Mouse (Mus musculus) heart, embryonic 16.5 days (tissue): ENCODE results near the gene Rhno1. TPM values are rescaled to one million over a fixed set of nuclear protein-coding genes. Genes with fewer than 3 reads are reported as not detected.

Experiments used
- ATAC-seq: fragments of 200-750 bp; cut with Nextera tagmentation; replicated peaks from 2 replicates; pipeline ENCODE4 v1.8.0; 2017; ENCODE audit warnings: moderate number of reproducible peaks; ENCODE audit not compliant: insufficient read depth, low FRiP score; ENCODE audit errors: extremely low read depth
- H3K27ac ChIP-seq: fragments of 300-500 bp; sonication (generic); 2 replicates; pipeline ENCODE4 v1.5.1; 2014; ENCODE audit warnings: mild to moderate bottlenecking, low read length, control low read depth, moderate library complexity
- H3K27me3 ChIP-seq: fragments of 300-500 bp; sonication (generic); 2 replicates; pipeline ENCODE4 v1.6.1; 2014; ENCODE audit warnings: low read length, mixed read lengths; ENCODE audit not compliant: control insufficient read depth, insufficient read depth
- H3K36me3 ChIP-seq: fragments of 300-500 bp; sonication (generic); 2 replicates; pipeline ENCODE4 v1.6.1; 2014; ENCODE audit not compliant: control insufficient read depth, insufficient read depth
- H3K4me1 ChIP-seq: fragments of 300-500 bp; sonication (generic); 2 replicates; pipeline ENCODE4 v1.6.1; 2014; ENCODE audit warnings: low read length, mixed read lengths; ENCODE audit not compliant: control insufficient read depth, insufficient read depth
- H3K4me2 ChIP-seq: fragments of 300-500 bp; sonication (generic); 2 replicates; pipeline ENCODE4 v1.6.1; 2014; ENCODE audit warnings: low read depth, mild to moderate bottlenecking, control low read depth, low read length
- H3K4me3 ChIP-seq: fragments of 300-500 bp; sonication (generic); 2 replicates; pipeline ENCODE4 v1.5.1; 2014; ENCODE audit warnings: mild to moderate bottlenecking, control low read depth, low read length
- H3K9ac ChIP-seq: fragments of 300-500 bp; sonication (generic); 2 replicates; pipeline ENCODE4 v1.6.1; 2014; ENCODE audit warnings: low read length, control low read depth
- H3K9me3 ChIP-seq: fragments of 300-500 bp; sonication (generic); replicated peaks from 2 replicates; pipeline ENCODE4 v1.6.1; 2016; ENCODE audit warnings: low read length; ENCODE audit not compliant: control insufficient read depth
- WGBS: fragments of 180-500 bp; shearing (Covaris S2); extraction: QIAGEN DNeasy Blood & Tissue Kit; methylation state at CpG from one replicate; pipeline ENCODE4 v1.1.7; 2014; 5-methylcytosine and 5-hydroxymethylcytosine counted together
- polyA plus RNA-seq: library from polyadenylated mRNA; unstranded; fragments of >200 nt; fragmentation: Nextera tagmentation; extraction: Ambion mirVana; gene quantifications from 2 replicates; pipeline ENCODE4 v1.2.1, GENCODE M21; 2015

Rhno1 gene
- polyA plus RNA-seq, 1 experiment from 2014 or later, result 82.5 TPM

DNA sequence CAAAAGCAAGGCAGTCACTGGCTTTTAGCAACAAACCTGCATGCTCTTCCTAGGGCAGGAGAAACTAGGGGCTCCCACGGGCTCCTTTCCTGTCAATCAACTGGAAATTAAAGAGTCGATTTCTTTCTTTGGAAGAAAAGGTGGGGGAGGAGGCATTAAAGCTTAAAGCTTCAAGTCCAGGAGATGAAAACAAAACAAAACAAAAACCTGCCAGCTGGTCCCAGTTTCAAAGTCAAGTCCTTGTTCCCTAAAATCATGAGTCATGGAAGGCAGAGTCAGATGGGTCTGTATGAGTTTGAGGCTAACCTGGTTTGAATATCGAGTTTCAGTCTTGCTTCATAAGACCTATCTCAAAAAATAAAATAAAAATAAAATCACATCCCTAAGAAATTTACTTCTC, 8.6 kb downstream of the Rhno1 start:
- 69% methylated on average over 3 of the region's 3 CpGs for WGBS
- no peak for ATAC-seq
- Histone ChIP-seq H3K9me3 (no peaks in the 10 kb centered on the region), H3K4me2 (no peak overlapping the region), H3K27ac (no peak overlapping the region), H3K9ac (no peak overlapping the region), H3K27me3 (no peaks in the 10 kb centered on the region), H3K4me3 (no peak overlapping the region), H3K4me1 (peaks cover 6% of the 10 kb centered on the region), H3K36me3 (peaks cover 16% of the 10 kb centered on the region; the same call in 1 of the 2 replicates)

DNA sequence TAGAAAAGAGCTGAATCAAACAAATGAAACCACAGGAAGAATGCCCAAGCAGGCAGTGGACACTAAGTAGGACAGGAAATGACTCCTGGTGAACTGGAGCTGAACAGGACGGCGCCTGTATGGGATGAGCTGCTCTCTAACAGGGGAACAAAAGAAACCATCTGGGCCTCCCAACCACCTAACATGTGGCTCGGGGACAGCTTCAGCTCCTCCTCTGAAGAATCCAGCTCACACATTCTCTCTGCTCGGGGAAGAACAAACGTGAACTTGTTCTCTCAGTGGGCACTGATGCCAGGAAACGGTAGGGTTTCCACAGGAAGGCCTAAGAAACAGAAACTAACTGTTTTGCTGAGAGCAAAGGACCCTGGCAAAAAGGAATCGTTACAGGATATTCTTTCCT, 13.0 kb downstream of the Rhno1 start:
- H3K27ac ChIP-seq, result no peak overlapping the region
- no peak overlapping the region for H3K9ac ChIP-seq
- no peaks in the 10 kb centered on the region for H3K9me3 ChIP-seq
- no peak overlapping the region for H3K4me3 ChIP-seq
- H3K27me3 ChIP-seq, result no peaks in the 10 kb centered on the region
- 53% methylated on average over 7 of the region's 7 CpGs for WGBS
- peaks cover 2% of the 10 kb centered on the region for H3K4me1 ChIP-seq
- no peak overlapping the region for H3K4me2 ChIP-seq
- H3K36me3 ChIP-seq, result peaks cover 2% of the 10 kb centered on the region; the same call in 1 of the 2 replicates
- no peak for ATAC-seq

DNA sequence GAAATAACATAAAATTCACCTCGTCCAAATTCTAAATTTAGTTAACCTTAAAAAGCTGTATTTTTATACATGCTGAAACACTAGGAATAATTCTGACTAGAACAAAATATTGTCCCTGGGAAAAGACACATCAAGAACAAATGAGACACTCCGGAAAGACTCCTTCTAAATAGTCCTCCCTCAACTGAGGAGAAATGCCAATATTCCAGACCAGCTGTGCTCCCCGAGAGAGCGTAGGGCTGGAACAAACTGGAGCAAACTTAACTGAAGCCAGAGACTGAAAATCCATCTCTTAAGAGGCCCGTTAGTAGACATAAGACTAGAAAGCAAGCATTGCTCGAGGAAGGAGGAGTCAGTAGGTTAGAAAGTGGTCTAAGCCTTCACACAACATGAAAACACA, 15.9 kb downstream of the Rhno1 start:
- Histone ChIP-seq H3K9ac (no peak overlapping the region), H3K27ac (no peak overlapping the region), H3K4me2 (no peak overlapping the region), H3K36me3 (peaks cover 2% of the 10 kb centered on the region; the same call in 1 of the 2 replicates), H3K4me3 (no peak overlapping the region), H3K9me3 (no peaks in the 10 kb centered on the region), H3K27me3 (no peaks in the 10 kb centered on the region), H3K4me1 (no peaks in the 10 kb centered on the region)
- ATAC-seq, result no peak
- WGBS, result 79% methylated on average over 6 of the region's 6 CpGs

DNA sequence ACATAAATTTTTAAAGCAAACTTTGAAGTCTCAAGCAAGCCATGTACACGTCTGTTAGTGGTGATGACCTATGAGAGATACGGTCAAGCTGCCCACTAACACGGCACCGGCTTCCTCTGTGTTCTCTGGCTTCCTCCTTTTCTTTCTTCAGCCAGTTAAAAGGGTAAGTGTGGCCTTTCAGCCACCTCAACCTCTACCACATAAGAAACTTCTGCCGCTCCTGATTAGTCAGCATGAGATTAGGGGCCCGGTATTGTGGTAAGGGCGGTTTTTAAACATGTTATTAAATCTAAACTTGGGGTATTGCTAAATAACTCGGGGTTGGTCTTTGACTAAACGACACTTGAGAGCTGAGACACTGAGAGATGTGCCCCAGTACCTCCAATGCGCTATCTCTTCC, 17.1 kb downstream of the Rhno1 start:
- Histone ChIP-seq H3K4me3 (no peak overlapping the region), H3K9ac (no peak overlapping the region), H3K27me3 (no peaks in the 10 kb centered on the region), H3K27ac (no peak overlapping the region), H3K9me3 (no peaks in the 10 kb centered on the region), H3K4me1 (no peaks in the 10 kb centered on the region), H3K36me3 (no peaks in the 10 kb centered on the region; the same call in 1 of the 2 replicates), H3K4me2 (no peak overlapping the region)
- whole genome bisulfite sequencing, result 76% methylated on average over 10 of the region's 10 CpGs
- ATAC-seq, result no peak

DNA sequence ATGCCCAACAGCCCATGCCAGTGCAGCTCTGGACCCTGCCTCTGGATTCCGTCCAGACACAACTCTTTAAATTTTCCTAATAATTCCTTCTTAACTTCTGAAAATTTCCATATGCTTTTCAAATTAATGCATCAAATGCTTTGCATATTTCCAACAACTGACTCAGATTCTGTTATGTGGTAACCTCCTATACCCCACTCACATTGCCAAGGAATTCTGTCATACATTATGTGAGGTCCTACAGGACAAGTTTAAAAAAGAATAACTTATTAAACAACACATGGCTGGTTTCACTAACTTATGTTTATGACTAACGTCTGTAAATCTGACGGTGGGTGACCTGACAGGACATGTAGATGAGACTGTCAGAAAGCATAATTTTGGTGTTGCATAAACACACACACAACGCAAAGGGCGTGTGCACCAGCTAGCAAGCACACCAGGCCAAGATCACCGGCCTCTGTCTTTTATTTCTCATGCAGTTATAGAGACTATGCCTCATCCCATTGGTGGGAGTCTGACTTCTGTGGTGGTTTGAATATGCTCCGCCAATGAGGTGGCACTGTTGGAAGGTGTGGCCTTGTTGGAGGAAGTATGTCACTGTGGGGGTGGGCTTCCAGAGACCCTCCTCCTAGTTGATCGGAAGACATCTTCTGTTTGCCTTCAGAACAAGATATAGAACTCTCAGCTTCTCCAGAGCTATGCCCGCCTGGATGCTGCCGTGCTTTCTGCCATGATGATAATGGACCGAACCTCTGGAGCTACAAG, 20.6 kb downstream of the Rhno1 start:
- peaks cover 6% of the 10 kb centered on the region for H3K4me1 ChIP-seq
- WGBS, result 89% methylated on average over 11 of the region's 11 CpGs
- H3K36me3 ChIP-seq, result no peaks in the 10 kb centered on the region; the same call in 1 of the 2 replicates
- H3K9ac ChIP-seq, result no peak overlapping the region
- no peak overlapping the region for H3K4me2 ChIP-seq
- H3K9me3 ChIP-seq, result no peaks in the 10 kb centered on the region
- no peak overlapping the region for H3K4me3 ChIP-seq
- H3K27me3 ChIP-seq, result no peaks in the 10 kb centered on the region
- no peak overlapping the region for H3K27ac ChIP-seq
- no peak for ATAC-seq

DNA sequence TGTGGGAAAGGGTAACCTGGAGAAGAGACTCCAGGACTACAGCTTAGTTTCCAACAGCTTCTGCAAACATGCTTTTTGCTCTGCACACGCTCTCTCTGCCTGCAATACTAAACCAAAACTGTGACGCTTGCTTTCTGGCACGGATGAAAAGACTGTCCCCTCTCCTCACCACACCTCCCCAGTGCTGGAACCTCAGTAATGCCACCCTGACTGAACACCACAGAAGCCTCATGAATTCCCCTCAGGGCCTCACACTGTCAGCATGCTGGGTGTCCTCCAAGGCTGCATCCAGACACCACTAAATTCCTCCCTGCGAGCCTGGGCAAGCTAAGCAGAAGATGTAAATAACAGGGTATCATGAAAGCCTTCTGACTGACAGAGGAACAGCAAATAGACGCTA, 23.8 kb downstream of the Rhno1 start:
- 27% methylated on average over 5 of the region's 5 CpGs for WGBS
- Histone ChIP-seq H3K4me2 (no peak overlapping the region), H3K9me3 (no peaks in the 10 kb centered on the region), H3K27me3 (no peaks in the 10 kb centered on the region), H3K4me1 (peaks cover 13% of the 10 kb centered on the region), H3K4me3 (no peak overlapping the region), H3K9ac (no peak overlapping the region), H3K27ac (no peak overlapping the region), H3K36me3 (peaks cover 5% of the 10 kb centered on the region)
- no peak; the same call in 1 of the 2 replicates for ATAC-seq

DNA sequence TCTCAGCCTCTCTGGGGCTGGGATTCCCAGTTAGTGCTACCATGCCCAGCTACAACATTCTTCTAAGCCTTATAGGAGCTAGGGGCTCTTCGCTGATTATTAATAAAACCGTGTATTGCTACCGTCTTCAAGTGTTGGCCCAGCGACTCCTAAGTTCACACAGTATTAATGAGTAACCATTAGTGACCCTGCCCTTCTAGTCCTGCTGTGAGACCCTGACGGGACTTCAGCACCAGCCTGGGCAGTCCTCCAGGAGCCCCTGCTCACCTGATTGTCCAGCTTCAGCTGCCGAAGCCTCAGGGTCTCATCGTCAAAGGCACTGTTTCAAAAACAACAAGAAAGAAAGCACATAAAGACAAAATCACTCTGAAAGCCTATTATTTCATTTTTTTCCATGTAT, 25.2 kb downstream of the Rhno1 start:
- peaks cover 13% of the 10 kb centered on the region for H3K4me1 ChIP-seq
- WGBS, result 81% methylated on average over 7 of the region's 7 CpGs

DNA sequence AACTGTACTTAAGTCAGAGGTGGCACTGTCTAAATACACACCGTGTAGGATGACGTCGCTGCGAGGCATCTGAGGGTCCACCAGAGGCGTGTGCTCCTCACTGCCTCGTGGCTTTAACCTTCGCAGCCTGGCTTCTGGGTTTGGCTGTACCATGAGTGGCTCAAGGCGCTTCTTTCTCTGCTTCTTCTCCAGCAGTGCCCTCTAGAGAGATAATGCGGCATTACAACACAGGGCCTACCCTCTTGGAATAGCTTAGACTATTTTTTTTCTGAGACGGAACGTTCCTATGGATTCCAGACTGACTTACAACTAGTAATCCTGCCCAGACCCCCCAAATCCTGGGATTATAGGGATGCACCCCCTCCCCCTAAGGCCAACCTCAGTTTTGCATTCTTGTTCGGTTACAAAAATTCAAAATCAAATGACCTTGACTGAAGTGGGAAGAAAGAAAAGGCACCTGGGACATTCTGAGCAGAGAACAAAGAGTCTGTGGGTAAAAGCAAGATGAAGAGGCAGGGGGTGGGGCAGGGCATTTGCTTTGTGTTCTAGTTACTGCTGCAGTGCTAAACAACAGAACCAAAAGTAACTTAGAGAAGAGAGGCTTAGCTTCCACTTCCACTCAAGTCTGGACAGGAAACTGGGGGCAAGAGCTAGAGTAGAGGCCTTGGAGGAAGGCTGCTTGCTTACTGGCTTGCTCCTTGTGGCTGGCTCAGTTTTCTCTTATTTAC, 28.1 kb downstream of the Rhno1 start:
- 7% methylated on average over 12 of the region's 12 CpGs for WGBS
- H3K4me3 ChIP-seq, result no peak overlapping the region
- H3K27me3 ChIP-seq, result no peaks in the 10 kb centered on the region
- H3K9ac ChIP-seq, result 0 out of 2 replicates have a peak overlapping the region, but pooled peaks have one; percentile 0
- H3K4me2 ChIP-seq, result peak overlapping the region; percentile 26
- H3K4me1 ChIP-seq, result peaks cover 13% of the 10 kb centered on the region
- H3K9me3 ChIP-seq, result no peaks in the 10 kb centered on the region
- no peak overlapping the region for H3K27ac ChIP-seq
- peak; percentile 47; the same call in 1 of the 2 replicates for ATAC-seq
- peaks cover 23% of the 10 kb centered on the region for H3K36me3 ChIP-seq

More for the DNA sequence above, 25.2 kb downstream of the Rhno1 start:
- Histone ChIP-seq H3K27me3 (no peaks in the 10 kb centered on the region), H3K9me3 (no peaks in the 10 kb centered on the region), H3K27ac (no peak overlapping the region), H3K4me3 (no peak overlapping the region), H3K4me2 (no peak overlapping the region), H3K36me3 (peaks cover 11% of the 10 kb centered on the region), H3K9ac (no peak overlapping the region)
- no peak for ATAC-seq

DNA sequence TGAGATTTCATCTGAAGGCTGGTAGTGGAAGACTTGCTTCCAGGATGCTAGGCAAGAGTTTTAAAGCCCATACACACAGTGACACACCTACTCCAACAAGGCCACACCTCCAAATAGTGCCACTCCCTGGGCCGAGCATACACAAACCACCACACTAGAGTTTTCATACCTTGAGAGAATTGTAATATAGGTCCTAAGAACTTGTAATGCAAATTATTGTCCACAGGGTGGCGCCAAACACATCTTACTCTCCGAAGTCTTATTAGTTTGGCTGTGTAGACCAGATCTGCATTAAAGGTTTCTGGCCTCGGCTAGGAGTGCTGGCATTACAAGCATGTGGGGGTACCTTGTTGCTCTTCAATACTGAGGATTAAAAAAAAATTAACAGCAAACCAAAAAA, 44.4 kb downstream of the Rhno1 start:
- peaks cover 21% of the 10 kb centered on the region for H3K36me3 ChIP-seq
- H3K9me3 ChIP-seq, result 0 out of 2 replicates have a peak, but pooled peaks cover 4% of the 10 kb centered on the region
- H3K4me2 ChIP-seq, result no peak overlapping the region
- WGBS, result 6% methylated on average over 4 of the region's 4 CpGs
- no peak for ATAC-seq
- no peaks in the 10 kb centered on the region for H3K4me1 ChIP-seq
- no peaks in the 10 kb centered on the region for H3K27me3 ChIP-seq
- H3K9ac ChIP-seq, result no peak overlapping the region
- H3K4me3 ChIP-seq, result no peak overlapping the region
- H3K27ac ChIP-seq, result no peak overlapping the region
